Mouse (Mus musculus) inflammation-experienced regulatory T-cells, adult 16 weeks (primary cell): Measurements from ENCODE around the gene Myo3b. TPM values are rescaled to one million over a fixed set of nuclear protein-coding genes. Genes with fewer than 3 reads are reported as not detected.

ENCODE experiments used
- polyA plus RNA-seq: library from polyadenylated mRNA; unstranded; fragments of 100-300 nt; shearing (Covaris generic); gene quantifications from one replicate; pipeline ENCODE4 v1.2.1, GENCODE M21; 2017

The Myo3b gene
- 24.4 TPM for polyA plus RNA-seq

GRCm38 (mm10) chr2:70038752-70039151 lies at the start of gene Myo3b:
TSS of gene Myo3b (plus strand) at chr2:70039126.

Other genes starting within 250 kb of the Myo3b start
- 4.0 TPM for gene Ccdc173, start 249.6 kb upstream of the Myo3b start, polyA plus RNA-seq
- gene Phospho2, start 249.5 kb upstream of the Myo3b start, polyA plus RNA-seq: 55.6 TPM
- 0.12 TPM for gene Klhl23, start 217.2 kb upstream of the Myo3b start, polyA plus RNA-seq
- gene Ssb, start 177.6 kb upstream of the Myo3b start, polyA plus RNA-seq: 332 TPM
- gene Mettl5, start 153.5 kb upstream of the Myo3b start, polyA plus RNA-seq: 40.0 TPM
- 9.9 TPM for gene Ubr3, start 141.9 kb upstream of the Myo3b start, polyA plus RNA-seq